In genomic region chr4:42681473-42682182, GRCm38 (mm10) we compare ENCODE assay signal across 28 mouse cellular contexts. TPM values are rescaled to one million over a fixed set of nuclear protein-coding genes. Genes with fewer than 3 reads are reported as not detected.
DNase-seq lines count a peak whose midpoint lies in the region; ATAC-seq and TF ChIP-seq lines count a peak whose summit lies in the region.
"Not testable (repeated sequence)": the region's sequence is repeated elsewhere in the genome, so short reads cannot be mapped to it uniquely, and the experiment has no call there.
"Had no signal": no experiment of that assay in that cellular context is flagged by ENCODE, and none has a peak within 500 bp of the region (broad histone marks: within the 10 kb centered on the region; RNA-seq: fewer than 3 reads in every experiment).

No protein-coding gene starts in this region.

- in situ Hi-C loops in Patski (cut with MboI; ENCODE audit: low pct_unique_long_range_greater_than_20kb) = not testable (repeated sequence)

- TF ChIP-seq CTCF in Patski (IDR thresholded peaks at IDR 0.05); midbrain, postnatal 0 days (IDR thresholded peaks at IDR 0.05): not testable (repeated sequence)

- not testable (repeated sequence) for H3K36me3 ChIP-seq in forebrain, embryonic 13.5 days (ENCODE audit: poor library complexity, severe bottlenecking); heart, embryonic 12.5 days; hindbrain, embryonic 14.5 days (replicated peaks; ENCODE audit: control insufficient read depth, insufficient read depth); kidney, embryonic 15.5 days; midbrain, embryonic 11.5 days (ENCODE audit: control insufficient read depth, insufficient read depth, low read length); midbrain, postnatal 0 days (ENCODE audit: insufficient read depth, low read length); neural tube, embryonic 15.5 days

- H3K9ac ChIP-seq in forebrain, embryonic 13.5 days; heart, embryonic 12.5 days; hindbrain, embryonic 14.5 days; kidney, embryonic 15.5 days; midbrain, embryonic 11.5 days (ENCODE audit: low read length); midbrain, postnatal 0 days (replicated peaks; ENCODE audit: low read length, poor library complexity, severe bottlenecking); neural tube, embryonic 15.5 days (replicated peaks): not testable (repeated sequence)

- H3K27me3 ChIP-seq in Patski; forebrain, embryonic 13.5 days; heart, embryonic 12.5 days (replicated peaks); hindbrain, embryonic 14.5 days (ENCODE audit: control insufficient read depth, insufficient read depth, low read length); kidney, embryonic 15.5 days; midbrain, embryonic 11.5 days (ENCODE audit: control insufficient read depth, insufficient read depth, low read length); midbrain, postnatal 0 days (ENCODE audit: insufficient read depth, low read length); neural tube, embryonic 15.5 days (replicated peaks): not testable (repeated sequence)

- not testable (repeated sequence) for H3K27ac ChIP-seq in forebrain, embryonic 13.5 days; heart, embryonic 12.5 days (ENCODE audit: poor library complexity, severe bottlenecking); hindbrain, embryonic 14.5 days; kidney, embryonic 15.5 days; midbrain, embryonic 11.5 days (ENCODE audit: low read depth, low read length); midbrain, postnatal 0 days (ENCODE audit: low read depth, low read length); neural tube, embryonic 15.5 days (replicated peaks)

- not testable (repeated sequence) for DNase-seq in Patski (ENCODE audit: low read depth, low spot score); hindbrain, embryonic 14.5 days (ENCODE audit: low spot score); midbrain, embryonic 11.5 days (ENCODE audit: low spot score, missing footprints); midbrain, postnatal 0 days (ENCODE audit: low spot score)

- ATAC-seq in Patski = peak; percentile 54
- ATAC-seq in forebrain, embryonic 13.5 days = peak; percentile 69; the same call in 1 of the 2 replicates
- peak; percentile 22; the same call in 1 of the 2 replicates for ATAC-seq in heart, embryonic 12.5 days (ENCODE audit: insufficient number of reproducible peaks, low FRiP score)
- ATAC-seq in hindbrain, embryonic 14.5 days (ENCODE audit: low FRiP score) = peak; percentile 27; the same call in 1 of the 2 replicates
- ATAC-seq in kidney, embryonic 15.5 days (replicated peaks; ENCODE audit: low FRiP score) = peak; percentile 33; the same call in 1 of the 2 replicates
- peak; percentile 74 for ATAC-seq in midbrain, embryonic 11.5 days (ENCODE audit: low FRiP score)
- peak; percentile 63; the same call in 1 of the 2 replicates for ATAC-seq in midbrain, postnatal 0 days (ENCODE audit: low FRiP score)
- peak; percentile 57 for ATAC-seq in neural tube, embryonic 15.5 days (ENCODE audit: low FRiP score)

- POLR2A ChIA-PET in Patski (lab: Charles Lee) = not testable (repeated sequence)

- H3K4me3 ChIP-seq in forebrain, embryonic 13.5 days; heart, embryonic 12.5 days; hindbrain, embryonic 14.5 days (replicated peaks; ENCODE audit: low read length); kidney, embryonic 15.5 days (replicated peaks); midbrain, embryonic 11.5 days (ENCODE audit: low read depth, low read length); midbrain, postnatal 0 days (ENCODE audit: low read depth, low read length); neural tube, embryonic 15.5 days (replicated peaks): not testable (repeated sequence)

- not testable (repeated sequence) for H3K4me1 ChIP-seq in forebrain, embryonic 13.5 days; heart, embryonic 12.5 days (replicated peaks); hindbrain, embryonic 14.5 days (replicated peaks; ENCODE audit: control insufficient read depth, insufficient read depth, low read length); kidney, embryonic 15.5 days; midbrain, embryonic 11.5 days (ENCODE audit: control insufficient read depth, insufficient read depth, low read length); midbrain, postnatal 0 days (ENCODE audit: insufficient read depth, low read length); neural tube, embryonic 15.5 days

- not testable (repeated sequence) for H3K4me2 ChIP-seq in forebrain, embryonic 13.5 days; heart, embryonic 12.5 days; hindbrain, embryonic 14.5 days (replicated peaks); kidney, embryonic 15.5 days; midbrain, embryonic 11.5 days; midbrain, postnatal 0 days (ENCODE audit: low read depth, low read length, poor library complexity, severe bottlenecking); neural tube, embryonic 15.5 days

- not testable (repeated sequence) for H3K9me3 ChIP-seq in forebrain, embryonic 13.5 days (replicated peaks); heart, embryonic 12.5 days (replicated peaks); hindbrain, embryonic 14.5 days (ENCODE audit: control insufficient read depth, low read length); kidney, embryonic 15.5 days (replicated peaks); midbrain, embryonic 11.5 days (ENCODE audit: control insufficient read depth, low read length); midbrain, postnatal 0 days (ENCODE audit: low read length); neural tube, embryonic 15.5 days (replicated peaks)

- CTCF ChIA-PET in Patski (lab: Charles Lee) = not testable (repeated sequence)

- no CpG with 5 or more reads among the region's 66 CpGs for WGBS in forebrain, embryonic 13.5 days
- no CpG with 5 or more reads among the region's 66 CpGs for WGBS in heart, embryonic 12.5 days
- WGBS in hindbrain, embryonic 14.5 days = no CpG with 5 or more reads among the region's 66 CpGs
- no CpG with 5 or more reads among the region's 66 CpGs for WGBS in kidney, embryonic 15.5 days
- WGBS in midbrain, embryonic 11.5 days = no CpG with 5 or more reads among the region's 66 CpGs
- WGBS in midbrain, postnatal 0 days = no CpG with 5 or more reads among the region's 66 CpGs
- no CpG with 5 or more reads among the region's 66 CpGs for WGBS in neural tube, embryonic 15.5 days

RNA-seq across cellular contexts. Expression of gene Il11ra2, which starts 19.9 kb away (rescaled TPM):
- 2.6 TPM for polyA plus RNA-seq in Patski (2021)
- not detected in 2 replicates for polyA plus RNA-seq in forebrain, embryonic 13.5 days (2015; fragmentation: Nextera tagmentation; extraction: Ambion mirVana)
- not detected in 2 replicates for polyA plus RNA-seq in heart, embryonic 12.5 days (2016; fragmentation: Nextera tagmentation; extraction: Ambion mirVana)
- polyA plus RNA-seq in hindbrain, embryonic 14.5 days (2014; fragmentation: Nextera tagmentation; extraction: Ambion mirVana) = not detected in 2 replicates
- 0.18 TPM in 1 of 2 replicates, not detected in the other for polyA plus RNA-seq in kidney, embryonic 15.5 days (2015; fragmentation: Nextera tagmentation; extraction: Ambion mirVana)
- polyA plus RNA-seq in midbrain, embryonic 11.5 days (2014; fragmentation: Nextera tagmentation; extraction: Ambion mirVana) = not detected in 2 replicates
- 0.27 TPM in 1 of 2 replicates, not detected in the other for total RNA-seq in midbrain, postnatal 0 days (2014; rRNA removed)
- 0.16 TPM in 1 of 2 replicates, not detected in the other for polyA plus RNA-seq in midbrain, postnatal 0 days (2015; fragmentation: Nextera tagmentation; extraction: Ambion mirVana)
- polyA plus RNA-seq in neural tube, embryonic 15.5 days (2015; fragmentation: Nextera tagmentation; extraction: Ambion mirVana) = not detected in 2 replicates
- total RNA-seq: adrenal gland, postnatal 4 days; CH12.LX; ES-E14; gastrocnemius, adult 18-20 months; gastrocnemius, postnatal 25 days; heart, postnatal 4 days; layer of hippocampus, adult 8-10 months; megakaryocyte-erythroid progenitor cell, adult 5-6 weeks; monocyte, adult 5-6 weeks had no signal
- polyA plus RNA-seq: C2C12; cerebellum, adult 2 months; heart, embryonic 10.5 days; heart, postnatal 0 days; inflammation-experienced regulatory T-cells, adult 6 months; kidney, postnatal 0 days; limb, embryonic 13.5 days; liver, embryonic 11.5 days; liver, embryonic 16.5 days; macrophage had no signal

RNA-seq across cellular contexts. Expression of gene Ccl27b, which starts 26.6 kb away (rescaled TPM):
- not detected for polyA plus RNA-seq in Patski (2021)
- polyA plus RNA-seq in forebrain, embryonic 13.5 days (2015; fragmentation: Nextera tagmentation; extraction: Ambion mirVana) = not detected in 2 replicates
- polyA plus RNA-seq in heart, embryonic 12.5 days (2016; fragmentation: Nextera tagmentation; extraction: Ambion mirVana) = not detected in 2 replicates
- polyA plus RNA-seq in hindbrain, embryonic 14.5 days (2014; fragmentation: Nextera tagmentation; extraction: Ambion mirVana) = not detected in 2 replicates
- polyA plus RNA-seq in kidney, embryonic 15.5 days (2015; fragmentation: Nextera tagmentation; extraction: Ambion mirVana) = not detected in 2 replicates
- not detected in 2 replicates for polyA plus RNA-seq in midbrain, embryonic 11.5 days (2014; fragmentation: Nextera tagmentation; extraction: Ambion mirVana)
- not detected in 2 replicates for total RNA-seq in midbrain, postnatal 0 days (2014; rRNA removed)
- 0.86 TPM in 1 of 2 replicates, not detected in the other for polyA plus RNA-seq in midbrain, postnatal 0 days (2015; fragmentation: Nextera tagmentation; extraction: Ambion mirVana)
- not detected in 2 replicates for polyA plus RNA-seq in neural tube, embryonic 15.5 days (2015; fragmentation: Nextera tagmentation; extraction: Ambion mirVana)
- total RNA-seq: adrenal gland, postnatal 4 days; CH12.LX; ES-E14; gastrocnemius, adult 18-20 months; gastrocnemius, postnatal 25 days; heart, postnatal 4 days; megakaryocyte-erythroid progenitor cell, adult 5-6 weeks; monocyte, adult 5-6 weeks had no signal
- polyA plus RNA-seq: C2C12; heart, embryonic 10.5 days; heart, postnatal 0 days; inflammation-experienced regulatory T-cells, adult 6 months; kidney, postnatal 0 days; limb, embryonic 13.5 days; liver, embryonic 11.5 days; liver, embryonic 16.5 days; macrophage; thymus, postnatal 0 days had no signal

RNA-seq across cellular contexts. Expression of gene Gm2564, which starts 52.1 kb away (rescaled TPM):
- polyA plus RNA-seq in Patski (2021) = not detected
- polyA plus RNA-seq in forebrain, embryonic 13.5 days (2015; fragmentation: Nextera tagmentation; extraction: Ambion mirVana) = not detected in 2 replicates
- not detected in 2 replicates for polyA plus RNA-seq in heart, embryonic 12.5 days (2016; fragmentation: Nextera tagmentation; extraction: Ambion mirVana)
- 0.65 TPM in 1 of 2 replicates, not detected in the other for polyA plus RNA-seq in hindbrain, embryonic 14.5 days (2014; fragmentation: Nextera tagmentation; extraction: Ambion mirVana)
- polyA plus RNA-seq in kidney, embryonic 15.5 days (2015; fragmentation: Nextera tagmentation; extraction: Ambion mirVana) = 0.31 TPM in 1 of 2 replicates, not detected in the other
- not detected in 2 replicates for polyA plus RNA-seq in midbrain, embryonic 11.5 days (2014; fragmentation: Nextera tagmentation; extraction: Ambion mirVana)
- total RNA-seq in midbrain, postnatal 0 days (2014; rRNA removed) = not detected in 2 replicates
- 0.47 and 0.77 TPM in 2 replicates for polyA plus RNA-seq in midbrain, postnatal 0 days (2015; fragmentation: Nextera tagmentation; extraction: Ambion mirVana)
- polyA plus RNA-seq in neural tube, embryonic 15.5 days (2015; fragmentation: Nextera tagmentation; extraction: Ambion mirVana) = 0.47 TPM in 1 of 2 replicates, not detected in the other
- total RNA-seq: CH12.LX; ES-E14; megakaryocyte-erythroid progenitor cell, adult 5-6 weeks; monocyte, adult 5-6 weeks had no signal
- polyA plus RNA-seq: C2C12; heart, embryonic 10.5 days; inflammation-experienced regulatory T-cells, adult 6 months; limb, embryonic 13.5 days; liver, embryonic 11.5 days; liver, embryonic 16.5 days; macrophage had no signal

RNA-seq across cellular contexts. Expression of gene 4930578G10Rik, which starts 53.7 kb away (rescaled TPM):
- polyA plus RNA-seq in Patski (2021) = not detected
- polyA plus RNA-seq in forebrain, embryonic 13.5 days (2015; fragmentation: Nextera tagmentation; extraction: Ambion mirVana) = 0.84 and 1.4 TPM in 2 replicates
- polyA plus RNA-seq in heart, embryonic 12.5 days (2016; fragmentation: Nextera tagmentation; extraction: Ambion mirVana) = 0.40 TPM in 1 of 2 replicates, not detected in the other
- 0.37 and 0.67 TPM in 2 replicates for polyA plus RNA-seq in hindbrain, embryonic 14.5 days (2014; fragmentation: Nextera tagmentation; extraction: Ambion mirVana)
- not detected in 2 replicates for polyA plus RNA-seq in kidney, embryonic 15.5 days (2015; fragmentation: Nextera tagmentation; extraction: Ambion mirVana)
- 1.3 and 1.4 TPM in 2 replicates for polyA plus RNA-seq in midbrain, embryonic 11.5 days (2014; fragmentation: Nextera tagmentation; extraction: Ambion mirVana)
- total RNA-seq in midbrain, postnatal 0 days (2014; rRNA removed) = not detected in 2 replicates
- polyA plus RNA-seq in midbrain, postnatal 0 days (2015; fragmentation: Nextera tagmentation; extraction: Ambion mirVana) = 0.36 TPM in 1 of 2 replicates, not detected in the other
- 0.27 and 0.41 TPM in 2 replicates for polyA plus RNA-seq in neural tube, embryonic 15.5 days (2015; fragmentation: Nextera tagmentation; extraction: Ambion mirVana)
- total RNA-seq: CH12.LX; ES-E14; gastrocnemius, adult 18-20 months; heart, postnatal 4 days; megakaryocyte-erythroid progenitor cell, adult 5-6 weeks; monocyte, adult 5-6 weeks had no signal
- polyA plus RNA-seq: C2C12; heart, embryonic 10.5 days; heart, postnatal 0 days; inflammation-experienced regulatory T-cells, adult 6 months; kidney, postnatal 0 days; limb, embryonic 13.5 days; liver, embryonic 11.5 days; liver, embryonic 16.5 days; macrophage; thymus, postnatal 0 days had no signal

Comparison
In these comparisons a context has a peak if more than half of its experiments do, and no peak if none do; other contexts are left out.
1. ATAC-seq: peak in every context shown above with its lines; median percentile 74 in midbrain, embryonic 11.5 days; 69 in forebrain, embryonic 13.5 days; 63 in midbrain, postnatal 0 days; 57 in neural tube, embryonic 15.5 days; 54 in Patski; 33 in kidney, embryonic 15.5 days; 27 in hindbrain, embryonic 14.5 days; 22 in heart, embryonic 12.5 days.